Comparison of ENCODE assay signal across 8 mouse cellular contexts in genomic region chr4:107802450-107803331, GRCm38 (mm10). TPM values are rescaled to one million over a fixed set of nuclear protein-coding genes. Genes with fewer than 3 reads are reported as not detected.
A peak's percentile ranks its signal among the peaks of the same experiment; 100 is the strongest.
DNase-seq lines count a peak whose midpoint lies in the region; ATAC-seq and TF ChIP-seq lines count a peak whose summit lies in the region.

No protein-coding gene starts in this region.

- peak; percentile 35 for DNase-seq in layer of hippocampus, adult 11-12 months (ENCODE audit: low spot score)
- DNase-seq in layer of hippocampus, adult 9-10 months (ENCODE audit: low spot score), result no peak
- peak; percentile 11 for DNase-seq in ES-CJ7 (ENCODE audit: low read depth, low spot score)
- peak; percentile 58 to 62 for DNase-seq in cerebellum, postnatal 25 days
- DNase-seq in heart, postnatal 0 days (ENCODE audit: low spot score), result no peak
- DNase-seq in frontal cortex, postnatal 14 days (ENCODE audit: low spot score in 2 of 2), result no peak

- WGBS in heart, postnatal 0 days, result under 1% methylated on average over 64 of the region's 65 CpGs
- under 1% methylated on average over 56 of the region's 65 CpGs for WGBS in liver, embryonic 12.5 days (ENCODE audit: insufficient replicate concordance)
- under 1% methylated on average over 65 of the region's 65 CpGs for WGBS in olfactory bulb, adult 2 months

- H3K4me1 ChIP-seq in heart, postnatal 0 days (ENCODE audit: control insufficient read depth, insufficient read depth), result peaks cover 14% of the 10 kb centered on the region
- peaks cover 55% of the 10 kb centered on the region for H3K4me1 ChIP-seq in liver, embryonic 12.5 days
- peaks cover 41% of the 10 kb centered on the region for H3K4me1 ChIP-seq in olfactory bulb, adult 2 months (ENCODE audit: control insufficient read depth, insufficient read depth, low read length)

- no peaks in the 10 kb centered on the region for H3K36me3 ChIP-seq in heart, postnatal 0 days (replicated peaks; ENCODE audit: control insufficient read depth, insufficient read depth, low read length)
- H3K36me3 ChIP-seq in liver, embryonic 12.5 days, result peaks cover 18% of the 10 kb centered on the region

- no peaks in the 10 kb centered on the region for H3K9me3 ChIP-seq in heart, postnatal 0 days (replicated peaks; ENCODE audit: control insufficient read depth, low read length)
- no peaks in the 10 kb centered on the region for H3K9me3 ChIP-seq in liver, embryonic 12.5 days (replicated peaks)

- H3K4me2 ChIP-seq in heart, postnatal 0 days (ENCODE audit: low read depth, low read length), result peak overlapping the region; percentile 96
- peak overlapping the region; percentile 100 for H3K4me2 ChIP-seq in liver, embryonic 12.5 days

- ATAC-seq in heart, postnatal 0 days (ENCODE audit: insufficient read depth, low read depth), result peak; percentile 3; the same call in 1 of the 2 replicates
- no peak for ATAC-seq in liver, embryonic 12.5 days

- TF ChIP-seq CTCF in heart, postnatal 0 days (IDR thresholded peaks at IDR 0.05; ENCODE audit: low read depth), result no peak
- TF ChIP-seq CTCF in olfactory bulb, adult 2 months (IDR thresholded peaks at IDR 0.05; ENCODE audit: insufficient read depth, low read depth, low read length), result no peak

- no peak for TF ChIP-seq EP300 in heart, postnatal 0 days (IDR thresholded peaks at IDR 0.05; ENCODE audit: low read depth)

- H3K9ac ChIP-seq in heart, postnatal 0 days (replicated peaks; ENCODE audit: low read depth, low read length), result peak overlapping the region; percentile 32
- H3K9ac ChIP-seq in liver, embryonic 12.5 days, result peak overlapping the region; percentile 85

- peaks cover 46% of the 10 kb centered on the region for H3K27me3 ChIP-seq in heart, postnatal 0 days (ENCODE audit: control insufficient read depth, insufficient read depth, low read length)
- peaks cover 15% of the 10 kb centered on the region for H3K27me3 ChIP-seq in liver, embryonic 12.5 days (replicated peaks)

- no peak for TF ChIP-seq POLR2A in olfactory bulb, adult 2 months (IDR thresholded peaks at IDR 0.05; ENCODE audit: insufficient read depth, low read depth, low read length)

- H3K27ac ChIP-seq in heart, postnatal 0 days (ENCODE audit: low read depth), result no peak overlapping the region
- H3K27ac ChIP-seq in liver, embryonic 12.5 days, result peak overlapping the region; percentile 95
- peak overlapping the region; percentile 86 for H3K27ac ChIP-seq in olfactory bulb, adult 2 months (ENCODE audit: insufficient read depth, low read depth, low read length)

- H3K4me3 ChIP-seq in heart, postnatal 0 days (ENCODE audit: low read depth, low read length), result peak overlapping the region; percentile 66
- H3K4me3 ChIP-seq in liver, embryonic 12.5 days, result peak overlapping the region; percentile 79
- peak overlapping the region; percentile 82 for H3K4me3 ChIP-seq in olfactory bulb, adult 2 months (ENCODE audit: insufficient read depth, low read depth, low read length)

RNA-seq across cellular contexts. Expression of gene Lrp8, which starts 0.6 kb away (rescaled TPM):
- total RNA-seq in heart, postnatal 0 days (2014; rRNA removed; ENCODE audit: low replicate concordance), result 0.43 TPM in 1 of 2 replicates, not detected in the other
- 0.49 and 0.57 TPM in 2 replicates for polyA plus RNA-seq in heart, postnatal 0 days (2015; fragmentation: Nextera tagmentation; extraction: Ambion mirVana)
- 7.6 and 8.5 TPM in 2 replicates for polyA plus RNA-seq in liver, embryonic 12.5 days (2016; fragmentation: Nextera tagmentation; extraction: Ambion mirVana)
- not detected in 2 replicates for polyA plus RNA-seq in olfactory bulb, adult 2 months (2012; ENCODE audit: insufficient read depth, insufficient read length, low replicate concordance, missing spikeins)

Comparison
In these comparisons a context has a peak if more than half of its experiments do, and no peak if none do; other contexts are left out.
1. DNase-seq: peak in layer of hippocampus, adult 11-12 months (single experiment), ES-CJ7 (single experiment) and cerebellum, postnatal 25 days (2 of 2); none in layer of hippocampus, adult 9-10 months (single experiment), heart, postnatal 0 days (single experiment) and frontal cortex, postnatal 14 days (0 of 2).
2. Peak in every context shown above with its lines, with median percentiles within 50 percentile points of each other: H3K4me3 ChIP-seq.